Mouse (Mus musculus): Measurements from ENCODE around the gene Prss45. TPM values are rescaled to one million over a fixed set of nuclear protein-coding genes. Genes with fewer than 3 reads are reported as not detected.

The Prss45 gene
- total RNA-seq, 2 experiments from 2014 or later, result 0.38 to 0.49 TPM

DNA sequence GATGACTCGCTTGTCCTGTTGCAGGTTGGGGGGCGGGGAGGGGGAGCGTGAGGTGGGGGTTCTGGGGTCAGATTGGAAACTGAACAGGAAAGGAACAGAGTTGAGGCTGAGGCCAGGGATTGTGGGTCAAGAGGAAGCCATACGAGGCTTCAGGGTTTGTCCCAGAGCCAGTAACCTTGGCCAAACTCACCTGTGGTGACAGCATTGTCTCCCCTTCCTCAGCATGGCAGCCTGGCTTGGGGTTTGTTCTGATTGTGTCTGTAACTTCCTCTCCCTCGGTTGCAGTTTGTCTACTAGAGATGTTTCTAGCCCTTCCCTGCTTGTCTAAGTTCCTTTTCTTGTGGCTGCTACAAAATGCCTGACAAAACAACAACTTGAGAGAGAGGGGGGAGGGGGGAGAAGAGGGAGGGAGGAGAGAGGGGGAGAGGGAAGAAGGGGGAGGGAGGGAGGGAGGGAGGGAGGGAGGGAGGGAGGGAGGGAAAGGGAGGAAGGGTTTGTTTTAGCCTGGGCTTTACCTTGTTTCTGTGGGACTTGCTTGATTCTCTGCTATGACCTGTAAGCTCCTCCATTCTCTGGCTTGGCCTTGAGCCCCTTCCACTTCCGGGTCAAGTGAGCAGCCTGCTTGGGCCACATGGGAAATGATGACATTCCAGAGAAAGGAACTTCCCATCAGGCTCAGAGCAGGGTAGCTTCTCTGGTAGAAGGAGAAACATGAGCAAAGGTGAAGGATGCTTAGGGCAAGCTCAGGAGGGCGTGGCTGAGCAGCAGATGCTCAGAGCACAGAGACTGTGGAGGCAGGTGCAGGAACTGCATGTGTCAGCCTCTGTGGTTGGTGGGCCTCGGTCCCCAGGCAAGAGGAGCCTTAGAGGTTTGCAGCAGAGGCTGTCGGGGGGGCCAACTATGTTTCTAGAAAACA, 53.3 kb downstream of the Prss45 start:
- DNase-seq (ENCODE audit: extremely low spot score in 1 of 2, low spot score in 2 of 2), result no peak
- no peak for TF ChIP-seq CTCF (IDR thresholded peaks at IDR 0.05)
- intact Hi-C loops (cut with DNase I), result no loop called here
- Histone ChIP-seq H3K27ac (no peak overlapping the region), H3K4me3 (no peak overlapping the region)

DNA sequence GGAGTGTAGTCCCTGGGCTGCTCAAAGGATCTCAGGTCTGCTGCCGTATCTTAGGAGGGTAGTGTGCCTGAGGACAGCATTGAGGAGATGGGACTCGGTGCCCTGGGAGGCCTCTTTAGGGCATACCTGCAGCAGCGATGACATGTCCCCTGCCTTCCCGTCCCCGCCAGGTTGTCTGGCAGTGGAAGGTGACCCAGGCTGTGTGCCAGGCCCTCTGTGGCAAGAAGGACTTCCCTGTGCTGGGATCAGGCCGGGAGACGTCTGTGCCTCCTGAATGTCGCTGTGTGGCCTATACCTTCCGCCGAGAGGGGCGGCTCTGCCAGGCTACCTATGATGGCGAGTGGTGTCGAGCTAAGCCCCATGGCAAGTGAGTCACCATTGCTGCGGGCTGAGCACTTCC, 54.5 kb downstream of the Prss45 start:
- intact Hi-C loops (cut with DNase I), result no loop called here
- no peak for DNase-seq (ENCODE audit: extremely low spot score in 1 of 2, low spot score in 2 of 2)
- H3K27ac ChIP-seq, result no peak overlapping the region
- H3K4me3 ChIP-seq, result no peak overlapping the region
- no peak for TF ChIP-seq CTCF (IDR thresholded peaks at IDR 0.05)

DNA sequence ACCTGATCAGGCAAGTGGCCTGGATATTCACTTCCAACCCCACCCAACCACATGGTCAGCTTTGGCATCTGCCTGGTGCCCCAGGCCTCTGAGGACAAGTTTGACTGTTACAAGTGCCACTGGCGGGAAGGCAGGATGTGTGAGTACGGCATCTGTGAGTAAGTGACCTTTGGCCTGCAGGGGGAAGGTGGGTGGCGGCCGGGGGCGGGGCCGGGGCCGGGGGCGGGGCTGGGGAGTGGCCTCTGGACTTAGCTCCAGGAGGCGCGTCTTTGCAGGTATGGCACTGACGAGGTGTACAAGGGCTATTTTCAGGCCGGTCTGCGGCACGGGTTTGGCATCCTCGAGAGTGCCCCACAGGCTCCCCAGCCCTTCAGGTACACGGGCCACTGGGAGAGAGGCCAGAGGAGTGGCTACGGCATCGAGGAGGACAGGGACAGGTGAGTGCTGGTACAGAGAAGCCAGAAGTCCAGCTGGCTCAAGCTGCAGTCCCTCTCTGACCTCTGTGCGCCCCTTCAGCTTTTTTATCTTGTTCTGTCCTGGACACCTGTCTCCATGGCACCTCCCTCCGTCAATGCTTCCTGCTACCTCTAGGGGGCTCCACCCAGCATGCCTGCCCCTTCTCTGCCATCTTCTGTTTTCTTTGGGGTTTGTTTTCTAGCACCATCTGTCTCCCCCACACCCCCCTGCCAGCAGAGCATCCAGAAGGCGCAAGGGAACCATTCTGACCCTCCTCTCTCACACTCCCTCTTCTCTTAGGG, 55.8 kb downstream of the Prss45 start:
- TF ChIP-seq CTCF (IDR thresholded peaks at IDR 0.05), result peak; percentile 41
- H3K4me3 ChIP-seq, result no peak overlapping the region
- intact Hi-C loops (cut with DNase I), result no loop called here
- no peak overlapping the region for H3K27ac ChIP-seq
- no peak for DNase-seq (ENCODE audit: extremely low spot score in 1 of 2, low spot score in 2 of 2)

Other genes starting within 250 kb of the Prss45 start
- gene Nradd, start 210.1 kb upstream of the Prss45 start, total RNA-seq (2021), result 1 to 10 TPM; 2.7 to 3.6 TPM
- gene Nbeal2, start 180.4 kb upstream of the Prss45 start, total RNA-seq (2021), result 10 to 100 TPM; 12.6 to 14.4 TPM
- 10 to 100 TPM; 56.2 to 56.9 TPM for gene Ccdc12, start 178.1 kb upstream of the Prss45 start, total RNA-seq (2021)
- gene Myl3, start 92.7 kb upstream of the Prss45 start, total RNA-seq (2021), result not detected
- gene Pth1r, start 87.4 kb upstream of the Prss45 start, total RNA-seq (2021), result 1 to 10 TPM; 5.8 to 7.2 TPM
- gene Prss42, start 36.4 kb upstream of the Prss45 start, total RNA-seq (2021), result not detected
- gene Prss44, start 20.6 kb upstream of the Prss45 start, total RNA-seq (2021), result not detected
- gene Prss43, start 7.9 kb upstream of the Prss45 start, total RNA-seq (2021), result under 1 TPM in 1 of 2 experiments, not detected in 1; 0.14 TPM
- not detected for gene Prss46, start 9.9 kb downstream of the Prss45 start, total RNA-seq (2021)
- gene Prss50, start 23.4 kb downstream of the Prss45 start, total RNA-seq (2021), result under 1 TPM; 0.93 to 0.94 TPM
- 10 to 100 TPM in 1 of 2 experiments, 1 to 10 TPM in 1; 8.4 to 10.8 TPM for gene Als2cl, start 45.3 kb downstream of the Prss45 start, total RNA-seq (2021)
- 1 to 10 TPM; 3.0 to 3.4 TPM for gene Tmie, start 45.5 kb downstream of the Prss45 start, total RNA-seq (2021)
- not detected for gene Fam240a, start 82.3 kb downstream of the Prss45 start, total RNA-seq (2021)
- under 1 TPM; 0.16 to 0.32 TPM for gene Tdgf1, start 111.6 kb downstream of the Prss45 start, total RNA-seq (2021)
- 1 to 10 TPM in 1 of 2 experiments, under 1 TPM in 1; 0.84 to 2.1 TPM for gene Lrrc2, start 117.0 kb downstream of the Prss45 start, total RNA-seq (2021)
- under 1 TPM; 0.19 to 0.48 TPM for gene Rtp3, start 156.0 kb downstream of the Prss45 start, total RNA-seq (2021)
- gene Ltf, start 184.7 kb downstream of the Prss45 start, total RNA-seq (2021), result 1 to 10 TPM in 1 of 2 experiments, not detected in 1; 1.1 TPM
- gene Ccrl2, start 222.9 kb downstream of the Prss45 start, total RNA-seq (2021), result 1 to 10 TPM in 1 of 2 experiments, under 1 TPM in 1; 0.49 to 1.3 TPM

Measured in left cerebral cortex, adult 2 months (tissue).